Mouse (Mus musculus): Measurements from ENCODE around the gene Igfbp5.

The Igfbp5 gene

DNA sequence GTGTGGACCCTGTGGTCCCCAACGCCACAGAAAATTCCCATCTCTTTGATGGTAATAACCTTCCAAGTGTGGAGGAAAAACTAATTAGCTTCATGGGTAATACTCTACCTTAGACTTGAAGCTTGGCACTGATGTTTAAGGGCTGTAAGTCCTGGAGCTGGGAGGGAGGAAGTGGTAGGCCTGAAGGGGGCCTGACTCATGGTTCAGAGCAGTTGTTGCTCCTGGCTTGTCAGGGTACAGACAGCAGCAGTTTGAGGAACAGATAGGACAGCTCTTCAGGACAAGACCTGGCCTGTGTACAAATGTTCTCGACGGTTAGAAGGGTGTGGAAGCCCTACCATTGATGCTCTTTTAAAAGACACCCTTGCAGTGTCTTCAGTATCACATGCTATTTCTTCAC, 59.1 kb downstream of the Igfbp5 start:
- Histone ChIP-seq H3K27me3 (ENCODE audit: control insufficient read depth, insufficient read depth, low read length, poor library complexity, severe bottlenecking) (no peaks in the 10 kb centered on the region), H3K36me3 (ENCODE audit: control insufficient read depth, insufficient read depth, low read length, poor library complexity, severe bottlenecking) (no peaks in the 10 kb centered on the region)
- no peak for DNase-seq (ENCODE audit: low read depth, low spot score)

DNA sequence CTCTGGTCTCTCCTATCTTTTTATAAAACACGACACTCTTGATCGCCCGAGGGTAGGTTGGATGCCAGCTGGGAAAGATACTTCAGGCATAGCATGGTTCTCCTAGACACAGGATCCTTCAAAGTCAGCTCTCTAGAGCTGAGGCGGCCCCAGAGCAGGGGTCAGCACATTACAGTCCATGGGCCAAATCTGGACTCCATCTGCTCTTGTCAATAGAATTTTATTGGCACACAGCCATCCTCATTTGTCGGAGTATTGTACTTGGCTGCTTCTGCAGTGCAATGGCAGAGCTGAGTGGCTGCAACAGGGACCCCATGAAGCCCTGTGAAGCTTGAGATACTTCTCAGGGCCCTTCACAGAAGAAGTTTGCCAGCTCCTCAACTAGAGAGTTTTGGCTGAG, 59.5 kb downstream of the Igfbp5 start:
- no peaks in the 10 kb centered on the region for H3K36me3 ChIP-seq (ENCODE audit: control insufficient read depth, insufficient read depth, low read length, poor library complexity, severe bottlenecking)

DNA sequence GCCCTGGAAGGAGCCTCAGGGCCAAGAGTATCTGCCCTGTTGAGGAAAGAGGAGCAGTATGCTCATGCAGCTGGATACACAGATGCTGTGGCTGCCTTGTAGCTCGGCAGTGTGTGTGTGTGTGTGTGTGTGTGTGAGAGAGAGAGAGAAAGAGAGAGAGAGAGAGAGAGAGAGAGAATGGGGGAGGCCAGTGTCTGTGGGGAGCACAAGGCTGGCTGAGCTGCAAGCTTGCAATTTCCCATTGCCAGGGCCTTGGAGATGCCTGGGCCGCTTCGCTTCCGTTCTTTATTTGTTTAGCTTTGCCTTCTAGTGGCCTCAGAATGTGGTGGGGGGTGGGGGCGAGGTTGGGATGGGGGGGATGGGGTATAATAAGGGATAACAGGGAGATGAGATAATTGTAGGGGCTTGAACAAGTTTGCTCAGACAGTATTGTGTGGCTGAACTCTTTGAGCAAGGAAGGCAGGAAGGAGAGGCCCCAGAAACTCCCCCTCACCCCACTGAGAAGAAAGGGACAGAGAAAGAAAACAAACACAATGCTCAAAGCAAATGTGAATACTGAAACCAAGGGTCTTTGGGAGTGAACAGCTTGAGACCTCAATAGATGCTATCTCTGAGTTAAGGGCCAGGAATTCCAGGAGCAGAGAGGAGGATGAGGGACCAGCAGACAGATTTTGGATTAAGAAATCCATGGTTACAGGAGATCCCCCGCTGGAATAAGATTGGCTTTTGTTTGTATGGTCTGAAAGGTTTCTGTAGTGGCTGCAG, 60.9 kb downstream of the Igfbp5 start:
- no peak for DNase-seq (ENCODE audit: low read depth, low spot score)
- no peaks in the 10 kb centered on the region for H3K36me3 ChIP-seq (ENCODE audit: control insufficient read depth, insufficient read depth, low read length, poor library complexity, severe bottlenecking)
- no peaks in the 10 kb centered on the region for H3K27me3 ChIP-seq (ENCODE audit: control insufficient read depth, insufficient read depth, low read length, poor library complexity, severe bottlenecking)

More for the DNA sequence above, 59.5 kb downstream of the Igfbp5 start:
- DNase-seq (ENCODE audit: low read depth, low spot score): no peak
- no peaks in the 10 kb centered on the region for H3K27me3 ChIP-seq (ENCODE audit: control insufficient read depth, insufficient read depth, low read length, poor library complexity, severe bottlenecking)

DNA sequence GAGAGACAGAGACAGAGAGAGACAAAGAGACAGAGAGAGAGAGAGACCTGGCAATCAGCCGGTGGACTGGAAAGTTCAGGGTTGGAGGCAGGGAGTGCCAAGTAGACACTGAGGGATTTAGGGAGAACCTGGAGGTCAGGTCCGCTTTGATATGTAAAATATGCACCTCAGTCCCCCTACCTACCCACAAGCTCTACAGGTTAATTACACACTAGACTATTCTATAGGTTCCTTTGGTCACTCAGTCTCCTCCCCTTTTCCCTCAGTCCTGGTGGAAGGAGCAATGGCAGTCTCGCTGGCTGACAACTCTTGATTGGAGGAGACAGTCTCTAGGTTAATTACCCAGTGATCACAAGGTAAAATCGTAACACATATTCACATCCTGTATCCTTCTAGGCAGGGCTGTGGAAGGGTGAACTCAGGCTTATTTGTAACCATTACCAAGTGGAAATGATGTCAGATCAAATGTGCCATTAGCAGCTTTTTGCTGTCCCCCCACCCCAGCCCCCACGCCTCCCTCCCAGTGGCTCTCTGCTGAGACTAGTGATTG, 61.5 kb downstream of the Igfbp5 start:
- DNase-seq (ENCODE audit: low read depth, low spot score): no peak
- Histone ChIP-seq H3K27me3 (ENCODE audit: control insufficient read depth, insufficient read depth, low read length, poor library complexity, severe bottlenecking) (no peaks in the 10 kb centered on the region), H3K36me3 (ENCODE audit: control insufficient read depth, insufficient read depth, low read length, poor library complexity, severe bottlenecking) (no peaks in the 10 kb centered on the region)

DNA sequence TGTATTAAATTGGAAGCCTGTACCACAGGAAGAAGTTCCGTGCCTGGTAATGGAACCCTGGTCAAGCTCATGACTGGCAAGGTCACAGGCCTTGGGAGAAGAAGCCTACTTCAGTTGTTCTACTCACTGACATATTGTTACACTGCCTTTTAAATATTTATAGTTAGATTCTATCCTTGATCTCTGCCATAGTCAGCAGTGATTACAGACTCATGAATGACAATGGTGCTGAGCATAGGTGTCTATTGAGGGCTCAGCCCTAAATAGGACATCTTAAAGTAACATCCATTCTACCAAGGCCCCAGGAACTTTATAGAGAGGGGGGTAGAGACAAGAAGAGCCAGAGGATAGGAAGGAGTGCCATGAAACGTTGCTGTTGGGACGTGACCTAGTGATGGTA, 63.6 kb downstream of the Igfbp5 start:
- no peaks in the 10 kb centered on the region for H3K36me3 ChIP-seq (ENCODE audit: control insufficient read depth, insufficient read depth, low read length, poor library complexity, severe bottlenecking)
- DNase-seq (ENCODE audit: low read depth, low spot score): no peak
- H3K27me3 ChIP-seq (ENCODE audit: control insufficient read depth, insufficient read depth, low read length, poor library complexity, severe bottlenecking): no peaks in the 10 kb centered on the region

DNA sequence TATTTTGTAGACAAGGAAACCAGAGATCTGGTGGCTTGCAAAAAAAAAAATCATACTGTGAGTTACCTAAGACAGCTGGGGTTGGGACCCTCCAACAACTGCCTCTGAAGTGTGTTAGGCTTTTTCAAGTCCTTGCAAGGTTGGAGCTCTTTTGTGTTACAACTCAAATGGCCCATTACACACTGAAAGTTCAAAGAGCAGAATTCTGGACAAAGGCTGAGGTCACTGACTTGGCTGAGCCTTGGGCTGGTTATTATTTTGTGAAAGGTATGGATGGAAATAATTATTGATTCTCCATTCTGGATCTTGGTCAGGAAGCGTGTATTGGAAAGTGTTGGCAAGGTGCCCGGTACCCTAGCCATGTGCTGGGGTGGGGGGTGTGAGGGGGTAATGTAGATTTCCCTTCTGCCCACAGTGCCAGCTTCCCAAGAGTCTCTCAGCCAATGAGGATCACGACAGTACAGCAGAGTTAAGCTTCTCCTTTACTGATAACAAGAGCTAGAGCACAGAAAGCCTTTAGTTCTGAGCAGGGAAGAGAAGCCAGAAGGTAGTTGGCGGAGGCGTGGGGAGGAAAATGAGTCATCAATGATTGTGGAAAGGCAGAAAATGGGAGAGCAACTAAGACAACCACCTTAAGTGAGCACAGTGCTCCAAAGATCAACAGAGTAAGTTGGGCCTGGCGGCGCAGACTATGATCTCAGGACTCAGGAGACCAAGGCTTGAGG, 64.6 kb downstream of the Igfbp5 start:
- DNase-seq (ENCODE audit: low read depth, low spot score): no peak
- Histone ChIP-seq H3K36me3 (ENCODE audit: control insufficient read depth, insufficient read depth, low read length, poor library complexity, severe bottlenecking) (no peaks in the 10 kb centered on the region), H3K27me3 (ENCODE audit: control insufficient read depth, insufficient read depth, low read length, poor library complexity, severe bottlenecking) (no peaks in the 10 kb centered on the region)

DNA sequence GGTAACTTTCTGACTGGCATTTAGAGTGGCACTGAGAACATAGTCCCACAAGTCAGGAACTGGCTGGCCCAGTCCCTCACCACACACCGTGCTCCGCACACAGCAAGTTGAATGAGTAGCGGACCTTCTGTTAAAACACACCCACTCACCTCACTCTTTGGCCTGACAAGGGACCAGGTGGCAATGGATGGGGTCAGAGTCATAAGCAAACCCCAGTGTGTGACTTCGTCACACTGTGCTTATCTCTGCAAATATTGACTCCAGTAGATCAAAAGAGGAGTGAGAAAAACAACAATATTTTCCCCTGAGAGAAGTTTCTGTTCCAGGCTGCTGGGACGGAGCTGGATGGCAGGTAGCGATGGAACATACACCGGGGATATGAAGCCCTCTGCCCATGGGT, 65.4 kb downstream of the Igfbp5 start:
- Histone ChIP-seq H3K36me3 (ENCODE audit: control insufficient read depth, insufficient read depth, low read length, poor library complexity, severe bottlenecking) (no peaks in the 10 kb centered on the region), H3K27me3 (ENCODE audit: control insufficient read depth, insufficient read depth, low read length, poor library complexity, severe bottlenecking) (no peaks in the 10 kb centered on the region)
- no peak for DNase-seq (ENCODE audit: low read depth, low spot score)
